Mouse (Mus musculus): ENCODE data around the gene Ccnb1. TPM values are rescaled to one million over a fixed set of nuclear protein-coding genes. Genes with fewer than 3 reads are reported as not detected.
"Not testable (repeated sequence)": the region's sequence is repeated elsewhere in the genome, so short reads cannot be mapped to it uniquely, and the experiment has no call there.

The Ccnb1 gene
- polyA plus RNA-seq, 1 experiment: 1.1 TPM

DNA sequence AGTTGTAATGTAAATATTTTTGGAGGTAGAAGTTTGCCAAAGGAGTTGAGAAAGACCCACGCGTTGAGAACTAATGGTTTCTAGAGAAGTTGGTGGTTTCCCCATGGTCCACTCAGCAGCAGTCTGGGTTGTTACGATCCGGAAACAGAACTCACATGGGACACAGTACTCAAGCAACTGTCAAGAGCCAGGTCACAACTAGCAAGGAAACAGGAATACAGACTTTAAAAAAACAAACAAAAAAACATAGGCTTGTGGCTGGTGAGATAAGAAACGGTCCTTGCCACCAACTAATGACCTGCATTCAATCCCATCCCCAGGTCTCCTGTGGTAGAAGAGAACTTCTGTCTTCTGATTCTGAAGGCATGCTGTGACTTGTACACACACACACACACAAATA, 35.6 kb downstream of the Ccnb1 start:
- Histone ChIP-seq H3K27me3 (replicated peaks; ENCODE audit: control insufficient read depth, insufficient read depth, low read length) (no peaks in the 10 kb centered on the region), H3K36me3 (ENCODE audit: control insufficient read depth, insufficient read depth, low read length) (no peaks in the 10 kb centered on the region), H3K4me1 (ENCODE audit: control insufficient read depth, insufficient read depth, low read length) (no peaks in the 10 kb centered on the region), H3K27ac (ENCODE audit: insufficient read depth, low read depth, low read length) (no peak overlapping the region), H3K4me3 (ENCODE audit: insufficient read depth, low read depth, low read length) (no peak overlapping the region)
- no peak for TF ChIP-seq CTCF (conservative IDR thresholded peaks at IDR 0.05; ENCODE audit: insufficient read depth, insufficient read length, low read depth, low read length)
- no peak for DNase-seq
- 68% methylated on average over 5 of the region's 5 CpGs for WGBS

DNA sequence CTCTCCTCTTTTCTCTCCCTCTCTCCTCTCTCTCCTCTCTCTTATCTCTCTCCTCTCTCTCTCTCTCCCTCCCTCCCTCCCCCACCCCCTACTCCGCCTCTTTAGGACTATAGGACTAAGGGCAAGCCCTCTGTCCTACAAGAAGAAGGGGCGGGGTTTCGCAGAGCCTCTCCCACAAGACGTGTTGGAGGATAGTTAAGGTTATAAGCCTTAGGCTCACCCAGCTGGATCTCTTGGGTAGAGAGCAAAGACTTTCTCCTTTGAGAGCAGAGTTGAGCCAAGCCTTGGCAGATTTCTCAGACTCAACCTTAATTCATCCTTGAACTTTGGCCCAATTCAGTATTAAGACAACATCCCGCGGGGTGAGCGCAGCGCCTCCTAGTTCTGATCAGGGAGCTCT, 37.7 kb downstream of the Ccnb1 start:
- no peak overlapping the region for H3K27ac ChIP-seq (ENCODE audit: insufficient read depth, low read depth, low read length)
- peaks cover 4% of the 10 kb centered on the region; the same call in 1 of the 2 replicates for H3K4me1 ChIP-seq (ENCODE audit: control insufficient read depth, insufficient read depth, low read length)
- H3K4me3 ChIP-seq (ENCODE audit: insufficient read depth, low read depth, low read length): no peak overlapping the region
- 61% methylated on average over 8 of the region's 8 CpGs for WGBS
- H3K36me3 ChIP-seq (ENCODE audit: control insufficient read depth, insufficient read depth, low read length): no peaks in the 10 kb centered on the region
- DNase-seq: no peak
- H3K27me3 ChIP-seq (replicated peaks; ENCODE audit: control insufficient read depth, insufficient read depth, low read length): no peaks in the 10 kb centered on the region
- TF ChIP-seq POLR2A (IDR thresholded peaks at IDR 0.05; ENCODE audit: low read depth, low read length) (no peak), CTCF (conservative IDR thresholded peaks at IDR 0.05; ENCODE audit: insufficient read depth, insufficient read length, low read depth, low read length) (no peak)

DNA sequence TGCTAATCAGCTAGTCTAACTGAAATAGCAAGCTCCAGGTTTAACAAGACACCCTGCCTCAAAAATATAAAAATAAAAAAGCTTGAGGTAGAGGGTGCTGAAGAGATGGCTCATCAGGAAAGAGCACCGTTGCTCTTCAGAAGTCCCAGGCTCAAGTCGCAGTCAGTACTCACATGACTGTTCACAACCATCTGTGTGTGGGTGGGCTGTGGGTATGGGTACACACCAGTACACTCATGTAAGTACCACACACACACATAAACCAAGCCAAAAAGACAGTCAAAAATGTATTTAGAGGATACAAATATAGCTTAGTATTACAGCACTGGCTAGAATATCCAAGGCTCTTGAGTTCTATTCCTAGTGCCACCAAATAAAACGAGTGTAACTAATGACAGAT, 40.3 kb downstream of the Ccnb1 start:
- no peaks in the 10 kb centered on the region for H3K36me3 ChIP-seq (ENCODE audit: control insufficient read depth, insufficient read depth, low read length)
- peaks cover 13% of the 10 kb centered on the region for H3K4me1 ChIP-seq (ENCODE audit: control insufficient read depth, insufficient read depth, low read length)
- no peak overlapping the region for H3K4me3 ChIP-seq (ENCODE audit: insufficient read depth, low read depth, low read length)
- WGBS: 88% methylated on average over 3 of the region's 3 CpGs
- no peak overlapping the region for H3K27ac ChIP-seq (ENCODE audit: insufficient read depth, low read depth, low read length)
- H3K27me3 ChIP-seq (replicated peaks; ENCODE audit: control insufficient read depth, insufficient read depth, low read length): no peaks in the 10 kb centered on the region
- DNase-seq: no peak
- TF ChIP-seq POLR2A (IDR thresholded peaks at IDR 0.05; ENCODE audit: low read depth, low read length) (no peak), CTCF (conservative IDR thresholded peaks at IDR 0.05; ENCODE audit: insufficient read depth, insufficient read length, low read depth, low read length) (no peak)

DNA sequence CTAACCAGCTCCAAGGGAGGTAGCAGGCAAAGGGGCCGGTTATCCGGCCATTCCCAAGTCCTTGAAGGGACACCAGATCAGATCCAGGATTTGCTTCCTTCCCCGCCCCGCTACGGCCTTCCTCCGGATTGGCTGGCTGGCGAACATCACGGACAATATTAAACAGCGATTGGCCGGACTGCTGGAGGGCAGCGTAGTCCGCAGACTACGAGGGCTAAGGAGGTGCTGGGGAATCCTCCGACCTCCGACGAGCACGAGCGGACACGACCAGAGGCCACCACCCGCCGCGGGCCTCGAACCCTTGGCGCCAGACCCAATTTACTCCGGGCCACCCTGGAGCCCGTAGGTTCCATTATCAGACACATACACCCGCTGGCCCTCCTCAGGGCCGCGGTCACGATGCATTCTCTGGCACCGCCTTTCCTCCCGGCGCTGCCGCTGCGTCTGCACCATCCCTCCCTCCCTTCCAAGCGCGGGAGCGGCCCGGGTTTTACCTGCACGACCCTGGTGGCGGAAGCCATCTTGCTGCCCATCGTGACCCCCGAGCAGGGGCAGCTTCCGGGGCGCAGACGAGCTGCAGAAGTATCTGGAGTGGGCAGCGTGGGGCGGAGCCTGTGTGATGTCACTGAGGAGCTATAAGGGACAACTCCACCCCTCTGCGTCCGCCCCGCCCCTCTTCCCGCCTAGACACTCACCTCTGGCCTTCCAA, 42.2 kb downstream of the Ccnb1 start, which contains the start of gene Mrps36:
Gene Mrps36, minus strand, starts transcription at position 624 of the 709 bp plus-strand sequence.
- H3K36me3 ChIP-seq (ENCODE audit: control insufficient read depth, insufficient read depth, low read length): no peaks in the 10 kb centered on the region
- peak within 1 kb of the TSS; percentile 98 for H3K4me3 ChIP-seq (ENCODE audit: insufficient read depth, low read depth, low read length)
- WGBS: under 1% methylated on average over 52 of the region's 52 CpGs
- DNase-seq: peak; percentile 98
- TF ChIP-seq CTCF (conservative IDR thresholded peaks at IDR 0.05; ENCODE audit: insufficient read depth, insufficient read length, low read depth, low read length) (no peak), POLR2A (IDR thresholded peaks at IDR 0.05; ENCODE audit: low read depth, low read length) (peak; percentile 82)
- peaks cover 13% of the 10 kb centered on the region for H3K4me1 ChIP-seq (ENCODE audit: control insufficient read depth, insufficient read depth, low read length)
- H3K27me3 ChIP-seq (replicated peaks; ENCODE audit: control insufficient read depth, insufficient read depth, low read length): no peaks in the 10 kb centered on the region
- H3K27ac ChIP-seq (ENCODE audit: insufficient read depth, low read depth, low read length): peak within 1 kb of the TSS; percentile 98

DNA sequence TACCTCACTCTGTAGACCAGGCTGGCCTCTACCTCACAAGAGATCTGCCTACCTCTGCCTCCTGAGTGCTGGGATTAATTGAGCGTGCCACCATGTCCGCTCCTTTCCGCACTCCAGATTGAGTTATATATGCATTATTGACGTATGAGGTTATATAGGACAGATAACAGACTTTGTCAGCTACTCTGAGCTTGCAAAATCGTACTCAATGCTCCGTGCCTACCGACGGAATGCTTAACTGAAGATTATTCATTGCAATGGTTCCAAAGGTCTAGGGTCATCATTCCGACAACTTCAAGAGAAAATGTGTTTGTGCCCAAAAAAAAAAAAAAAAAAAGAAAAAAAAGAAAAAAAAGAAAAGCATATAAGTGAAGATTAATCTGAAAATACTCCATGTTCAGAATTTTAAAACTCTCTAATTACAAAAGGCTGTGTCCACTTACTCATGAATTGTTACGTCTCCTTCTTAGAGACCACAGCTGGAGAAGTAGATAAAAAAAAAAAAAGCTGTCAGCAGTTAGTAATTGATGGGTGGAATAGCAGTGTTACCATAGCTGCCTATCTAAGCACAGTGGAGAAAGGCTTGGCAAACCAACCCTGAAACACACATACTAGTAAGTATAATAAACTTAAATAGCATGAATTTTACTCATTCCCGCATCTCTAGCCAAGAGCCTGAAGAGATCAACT, 42.9 kb downstream of the Ccnb1 start:
- Histone ChIP-seq H3K27me3 (replicated peaks; ENCODE audit: control insufficient read depth, insufficient read depth, low read length) (no peaks in the 10 kb centered on the region), H3K27ac (ENCODE audit: insufficient read depth, low read depth, low read length) (peak overlapping the region; percentile 98), H3K36me3 (ENCODE audit: control insufficient read depth, insufficient read depth, low read length) (no peaks in the 10 kb centered on the region), H3K4me3 (ENCODE audit: insufficient read depth, low read depth, low read length) (peak overlapping the region; percentile 98), H3K4me1 (ENCODE audit: control insufficient read depth, insufficient read depth, low read length) (peaks cover 13% of the 10 kb centered on the region)
- 36% methylated on average over 11 of the region's 11 CpGs for WGBS
- TF ChIP-seq CTCF (conservative IDR thresholded peaks at IDR 0.05; ENCODE audit: insufficient read depth, insufficient read length, low read depth, low read length) (no peak), POLR2A (IDR thresholded peaks at IDR 0.05; ENCODE audit: low read depth, low read length) (no peak)
- peak; percentile 74 for DNase-seq

DNA sequence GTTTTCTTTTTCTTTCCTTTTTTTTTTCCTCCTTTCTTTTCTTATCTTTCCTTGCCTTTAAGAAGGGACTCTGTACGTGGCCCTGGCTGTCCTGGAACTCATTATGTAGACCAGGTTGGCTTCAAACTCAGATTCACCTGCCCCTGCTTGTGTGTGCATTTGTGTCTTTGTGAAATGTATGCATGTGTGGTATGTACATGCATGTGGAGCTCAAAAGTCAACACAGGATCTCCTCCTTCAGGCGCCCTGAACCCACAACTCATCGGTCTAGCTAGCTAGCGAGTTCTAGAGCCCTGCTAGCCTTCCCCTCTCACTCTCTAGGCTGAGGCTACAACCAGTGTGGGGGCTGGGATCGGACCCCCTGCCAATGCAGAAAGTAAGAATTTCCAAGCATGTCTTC, 43.5 kb downstream of the Ccnb1 start:
- DNase-seq: no peak

DNA sequence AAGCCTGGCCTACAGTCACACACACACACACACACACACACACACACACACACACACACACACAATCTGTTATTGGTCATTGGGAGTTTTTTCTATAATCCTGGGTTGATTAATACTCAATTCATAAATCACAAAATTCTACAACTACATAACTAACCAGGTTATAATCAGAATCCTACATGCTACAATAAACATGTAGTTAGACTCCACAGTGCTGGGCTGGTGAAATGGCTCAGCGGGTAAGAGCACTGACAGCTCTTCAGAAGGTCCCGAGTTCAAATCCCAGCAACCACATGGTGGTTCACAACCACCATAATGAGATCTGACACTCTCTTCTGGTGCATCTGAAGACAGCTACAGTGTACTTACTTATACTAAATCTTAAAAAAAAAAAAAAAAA, 53.6 kb downstream of the Ccnb1 start:
- no peak for DNase-seq
- Histone ChIP-seq H3K27ac (ENCODE audit: insufficient read depth, low read depth, low read length) (no peak overlapping the region), H3K36me3 (ENCODE audit: control insufficient read depth, insufficient read depth, low read length) (peaks cover 1% of the 10 kb centered on the region), H3K4me3 (ENCODE audit: insufficient read depth, low read depth, low read length) (no peak overlapping the region), H3K27me3 (replicated peaks; ENCODE audit: control insufficient read depth, insufficient read depth, low read length) (no peaks in the 10 kb centered on the region), H3K4me1 (ENCODE audit: control insufficient read depth, insufficient read depth, low read length) (peaks cover 5% of the 10 kb centered on the region; the same call in 1 of the 2 replicates)
- 97% methylated on average over 2 of the region's 2 CpGs for WGBS
- TF ChIP-seq POLR2A (IDR thresholded peaks at IDR 0.05; ENCODE audit: low read depth, low read length): no peak
- no peak for TF ChIP-seq CTCF (conservative IDR thresholded peaks at IDR 0.05; ENCODE audit: insufficient read depth, insufficient read length, low read depth, low read length)

More for the DNA sequence above, 43.5 kb downstream of the Ccnb1 start:
- Histone ChIP-seq H3K36me3 (ENCODE audit: control insufficient read depth, insufficient read depth, low read length) (no peaks in the 10 kb centered on the region; the same call in 1 of the 2 replicates), H3K4me3 (ENCODE audit: insufficient read depth, low read depth, low read length) (peak overlapping the region; percentile 82), H3K4me1 (ENCODE audit: control insufficient read depth, insufficient read depth, low read length) (peaks cover 13% of the 10 kb centered on the region), H3K27ac (ENCODE audit: insufficient read depth, low read depth, low read length) (peak overlapping the region; percentile 96), H3K27me3 (replicated peaks; ENCODE audit: control insufficient read depth, insufficient read depth, low read length) (no peaks in the 10 kb centered on the region)
- 75% methylated on average over 5 of the region's 5 CpGs for WGBS
- TF ChIP-seq POLR2A (IDR thresholded peaks at IDR 0.05; ENCODE audit: low read depth, low read length) (no peak), CTCF (conservative IDR thresholded peaks at IDR 0.05; ENCODE audit: insufficient read depth, insufficient read length, low read depth, low read length) (no peak)

DNA sequence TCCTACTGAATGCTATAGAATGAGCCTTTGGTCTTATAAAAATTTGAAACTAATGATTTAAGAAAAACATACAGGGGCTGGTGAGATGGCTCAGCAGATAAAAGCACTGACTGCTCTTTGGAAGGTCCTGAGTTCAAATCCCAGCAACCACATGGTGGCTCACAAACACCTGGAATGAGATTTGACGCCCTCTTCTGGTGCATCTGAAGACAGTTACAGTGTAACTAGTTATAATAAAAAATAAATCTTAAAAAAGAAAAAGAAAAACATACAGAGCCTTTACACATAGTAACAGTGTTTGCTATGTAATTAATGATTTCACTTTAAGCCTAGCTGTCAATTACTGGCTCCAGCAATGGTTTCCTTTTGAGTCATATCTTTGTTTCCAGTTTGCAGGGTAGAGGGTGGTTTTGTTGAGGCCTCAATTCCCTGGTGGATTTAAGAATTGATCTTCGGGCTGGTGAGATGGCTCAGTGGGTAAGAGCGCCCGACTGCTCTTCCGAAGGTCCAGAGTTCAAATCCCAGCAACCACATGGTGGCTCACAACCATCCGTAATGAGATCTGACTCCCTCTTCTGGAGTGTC, 54.8 kb downstream of the Ccnb1 start:
- 90% methylated on average over 6 of the region's 6 CpGs for WGBS
- H3K27me3 ChIP-seq (replicated peaks; ENCODE audit: control insufficient read depth, insufficient read depth, low read length); DNase-seq; H3K27ac ChIP-seq (ENCODE audit: insufficient read depth, low read depth, low read length); H3K4me3 ChIP-seq (ENCODE audit: insufficient read depth, low read depth, low read length); H3K36me3 ChIP-seq (ENCODE audit: control insufficient read depth, insufficient read depth, low read length); H3K4me1 ChIP-seq (ENCODE audit: control insufficient read depth, insufficient read depth, low read length): not testable (repeated sequence)
